Mouse (Mus musculus) neural tube, embryonic 14.5 days (tissue): ENCODE results near the gene Plk5. TPM values are rescaled to one million over a fixed set of nuclear protein-coding genes. Genes with fewer than 3 reads are reported as not detected.
A peak's percentile ranks its signal among the peaks of the same experiment; 100 is the strongest.

Source experiments
- ATAC-seq: fragments of 200-750 bp; cut with Nextera tagmentation; 2 replicates; pipeline ENCODE4 v1.8.0; 2017; ENCODE audit warnings: low read depth, mild to moderate bottlenecking, moderate TSS enrichment, moderate library complexity
- H3K27ac ChIP-seq: fragments of 300-500 bp; sonication (generic); 2 replicates; pipeline ENCODE4 v1.5.1; 2014; ENCODE audit warnings: low read depth, mild to moderate bottlenecking, control low read depth, low read length, moderate library complexity, mixed read lengths
- H3K27me3 ChIP-seq: fragments of 300-500 bp; sonication (generic); 2 replicates; pipeline ENCODE4 v1.6.1; 2014; ENCODE audit warnings: low read length; ENCODE audit not compliant: control insufficient read depth, insufficient read depth
- H3K36me3 ChIP-seq: fragments of 300-500 bp; sonication (generic); 2 replicates; pipeline ENCODE4 v1.6.1; 2014; ENCODE audit warnings: low read length, mixed read lengths; ENCODE audit not compliant: control insufficient read depth, insufficient read depth
- H3K4me1 ChIP-seq: fragments of 300-500 bp; sonication (generic); 2 replicates; pipeline ENCODE4 v1.6.1; 2014; ENCODE audit warnings: low read length; ENCODE audit not compliant: control insufficient read depth, insufficient read depth
- H3K4me2 ChIP-seq: fragments of 300-500 bp; sonication (generic); 2 replicates; pipeline ENCODE4 v1.6.1; 2014; ENCODE audit warnings: mild to moderate bottlenecking, low read depth, low read length, control low read depth
- H3K4me3 ChIP-seq: fragments of 300-500 bp; sonication (generic); 2 replicates; pipeline ENCODE4 v1.5.1; 2014; ENCODE audit warnings: low read depth, low read length, control low read depth, mixed read lengths
- H3K9ac ChIP-seq: fragments of 300-500 bp; sonication (generic); replicated peaks from 2 replicates; pipeline ENCODE4 v1.6.1; 2014; ENCODE audit warnings: low read depth, mild to moderate bottlenecking, control low read depth, low read length, mixed read lengths
- H3K9me3 ChIP-seq: fragments of 300-500 bp; sonication (generic); 2 replicates; pipeline ENCODE4 v1.6.1; 2016; ENCODE audit warnings: low read length; ENCODE audit not compliant: control insufficient read depth
- WGBS: fragments of 180-500 bp; shearing (Covaris S2); extraction: QIAGEN DNeasy Blood & Tissue Kit; methylation state at CpG from one replicate; pipeline ENCODE4 v1.1.7; 2014; 5-methylcytosine and 5-hydroxymethylcytosine counted together
- polyA plus RNA-seq: library from polyadenylated mRNA; unstranded; fragments of >200 nt; fragmentation: Nextera tagmentation; extraction: Ambion mirVana; gene quantifications from 2 replicates; pipeline ENCODE4 v1.2.1, GENCODE M21; 2014

The Plk5 gene
- polyA plus RNA-seq, 1 experiment from 2014 or later, result 3.4 TPM

DNA sequence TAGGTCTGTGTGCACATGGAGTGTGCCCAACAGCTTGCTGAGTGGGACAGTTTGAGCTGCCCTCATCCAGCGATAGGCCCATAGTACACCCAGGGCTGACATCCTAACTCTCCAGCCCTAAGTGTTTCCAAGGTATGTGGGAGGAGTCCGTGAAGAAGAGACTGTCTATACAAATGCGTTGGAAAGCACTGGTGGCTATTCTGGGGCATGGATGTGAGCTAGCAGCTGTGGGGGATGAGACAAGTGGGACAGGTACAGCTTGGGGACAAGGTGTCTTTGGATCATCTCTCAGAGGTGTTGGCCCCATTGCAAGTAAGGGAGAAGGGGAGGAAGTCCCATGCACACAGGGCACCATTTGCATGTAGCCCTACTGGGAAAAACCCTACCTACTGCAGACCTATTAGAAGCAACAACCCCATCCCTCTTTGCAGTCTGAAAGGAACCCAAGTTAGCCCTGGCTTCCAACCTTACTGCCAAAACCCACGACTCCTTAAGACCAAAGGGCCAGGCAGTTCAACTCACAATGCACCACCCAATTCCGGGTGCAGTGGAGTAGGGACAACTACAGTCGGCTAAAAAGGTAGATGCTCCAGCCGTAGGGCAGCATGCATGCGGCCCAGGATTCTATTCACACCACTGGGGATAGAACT, 41.4 kb downstream of the Plk5 start:
- Histone ChIP-seq H3K4me1 (peaks cover 20% of the 10 kb centered on the region), H3K4me3 (peak overlapping the region; percentile 67), H3K27ac (peak overlapping the region; percentile 98), H3K9me3 (no peaks in the 10 kb centered on the region), H3K36me3 (peaks cover 38% of the 10 kb centered on the region), H3K9ac (peak overlapping the region; percentile 91), H3K27me3 (no peaks in the 10 kb centered on the region), H3K4me2 (peak overlapping the region; percentile 87)
- WGBS, result 46% methylated on average over 8 of the region's 8 CpGs
- no peak for ATAC-seq

DNA sequence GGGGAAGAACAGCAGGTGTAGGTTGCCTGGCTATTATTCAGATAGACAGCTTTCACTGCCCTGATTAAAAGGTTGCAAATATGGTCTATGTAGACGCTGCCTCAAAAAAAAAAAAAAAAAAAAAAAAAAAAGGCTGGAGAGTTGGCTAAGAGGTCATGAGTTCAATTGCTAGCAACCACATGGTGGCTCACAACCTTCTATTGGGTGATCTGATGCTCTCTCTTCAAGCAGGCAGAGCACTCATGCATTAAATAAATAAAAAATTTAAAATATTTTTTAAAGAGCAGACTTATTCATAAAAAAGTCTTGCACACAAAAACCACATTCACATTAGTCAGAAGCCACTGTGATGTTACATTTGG, 41.9 kb downstream of the Plk5 start:
- Histone ChIP-seq H3K36me3 (peaks cover 37% of the 10 kb centered on the region), H3K4me2 (peak overlapping the region; percentile 87), H3K9ac (peak overlapping the region; percentile 91), H3K4me3 (peak overlapping the region; percentile 67), H3K27me3 (no peaks in the 10 kb centered on the region), H3K9me3 (no peaks in the 10 kb centered on the region), H3K27ac (peak overlapping the region; percentile 98), H3K4me1 (peaks cover 20% of the 10 kb centered on the region)
- 0% methylated on average over 1 of the region's 1 CpGs for WGBS
- ATAC-seq, result no peak

DNA sequence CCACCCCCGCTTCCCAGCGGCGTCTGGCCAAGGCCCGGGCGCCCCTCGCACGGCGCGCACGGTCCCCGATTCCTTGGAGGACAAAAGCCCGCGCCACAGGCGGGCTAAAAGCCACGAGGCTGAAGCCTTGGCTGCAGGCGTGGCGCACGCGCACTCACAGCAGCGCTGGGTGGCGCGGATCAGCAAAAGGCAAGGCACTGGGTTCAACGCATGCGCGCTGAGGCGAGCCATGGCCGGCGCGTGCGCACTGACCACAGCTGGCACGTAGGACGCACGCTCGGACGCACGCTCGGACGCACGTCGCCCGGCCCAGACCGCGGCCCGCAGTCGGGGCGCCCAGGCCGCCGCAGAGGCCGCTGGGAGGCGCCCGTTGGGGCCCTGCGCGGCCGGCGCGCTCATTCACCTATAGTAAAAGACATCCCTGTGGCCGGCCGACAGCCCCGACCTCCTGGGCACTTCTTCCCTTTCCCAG, 42.5 kb downstream of the Plk5 start:
- ATAC-seq, result peak; percentile 80
- H3K27me3 ChIP-seq, result no peaks in the 10 kb centered on the region
- H3K4me3 ChIP-seq, result peak overlapping the region; percentile 67
- peak overlapping the region; percentile 91 for H3K9ac ChIP-seq
- H3K9me3 ChIP-seq, result no peaks in the 10 kb centered on the region
- H3K36me3 ChIP-seq, result peaks cover 37% of the 10 kb centered on the region
- H3K27ac ChIP-seq, result peak overlapping the region; percentile 98
- peak overlapping the region; percentile 87 for H3K4me2 ChIP-seq
- WGBS, result under 1% methylated on average over 57 of the region's 59 CpGs
- peaks cover 20% of the 10 kb centered on the region for H3K4me1 ChIP-seq

DNA sequence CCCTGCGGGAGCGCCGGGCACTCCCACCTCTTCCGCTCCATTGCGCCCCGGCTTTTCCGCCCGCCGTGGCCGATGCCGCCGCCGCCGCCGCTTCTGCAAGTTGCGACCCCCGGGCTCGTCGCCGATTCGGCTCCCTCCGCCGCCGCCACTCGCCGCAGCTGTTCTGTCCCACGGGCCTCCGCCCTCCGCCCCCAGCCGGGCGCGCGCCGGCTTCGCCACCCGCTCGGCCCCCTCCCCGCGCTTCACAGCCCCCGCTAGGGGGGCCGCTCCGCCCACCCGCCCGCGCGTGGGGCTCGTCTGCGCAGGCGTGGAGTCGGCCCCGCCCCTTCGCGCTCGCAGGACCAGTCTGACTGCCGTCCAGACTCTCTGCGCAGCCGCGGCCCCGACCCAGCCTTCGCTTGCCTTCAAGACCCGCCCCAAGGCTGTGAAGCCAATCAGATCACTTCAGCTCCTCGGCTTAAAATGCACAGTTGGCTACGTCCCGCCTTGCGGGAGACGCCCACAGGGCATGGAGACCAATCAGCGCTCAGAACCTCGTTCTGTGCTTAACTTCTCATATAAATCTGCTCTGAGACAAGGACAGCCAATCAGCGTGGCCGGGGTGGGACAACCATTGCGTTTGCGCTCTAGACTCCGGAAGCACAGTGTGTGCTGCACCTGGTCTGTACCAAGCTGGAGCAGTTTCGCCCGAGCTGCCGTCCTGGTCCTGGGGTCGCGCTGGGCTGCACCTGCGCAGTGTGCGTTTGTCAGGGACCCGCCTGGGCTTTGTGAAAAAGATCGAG, 43.1 kb downstream of the Plk5 start, which contains the start of gene Mbd3:
Gene Mbd3 (minus strand): TSS at position 360 of the 782 bp plus-strand sequence.
- Histone ChIP-seq H3K36me3 (peaks cover 31% of the 10 kb centered on the region), H3K9me3 (no peaks in the 10 kb centered on the region), H3K4me2 (peak within 1 kb of the TSS; percentile 87), H3K9ac (peak within 1 kb of the TSS; percentile 91), H3K27me3 (no peaks in the 10 kb centered on the region), H3K4me3 (peak within 1 kb of the TSS; percentile 67), H3K27ac (peak within 1 kb of the TSS; percentile 98), H3K4me1 (peaks cover 20% of the 10 kb centered on the region)
- WGBS, result under 1% methylated on average over 64 of the region's 82 CpGs
- ATAC-seq, result peak; percentile 96

DNA sequence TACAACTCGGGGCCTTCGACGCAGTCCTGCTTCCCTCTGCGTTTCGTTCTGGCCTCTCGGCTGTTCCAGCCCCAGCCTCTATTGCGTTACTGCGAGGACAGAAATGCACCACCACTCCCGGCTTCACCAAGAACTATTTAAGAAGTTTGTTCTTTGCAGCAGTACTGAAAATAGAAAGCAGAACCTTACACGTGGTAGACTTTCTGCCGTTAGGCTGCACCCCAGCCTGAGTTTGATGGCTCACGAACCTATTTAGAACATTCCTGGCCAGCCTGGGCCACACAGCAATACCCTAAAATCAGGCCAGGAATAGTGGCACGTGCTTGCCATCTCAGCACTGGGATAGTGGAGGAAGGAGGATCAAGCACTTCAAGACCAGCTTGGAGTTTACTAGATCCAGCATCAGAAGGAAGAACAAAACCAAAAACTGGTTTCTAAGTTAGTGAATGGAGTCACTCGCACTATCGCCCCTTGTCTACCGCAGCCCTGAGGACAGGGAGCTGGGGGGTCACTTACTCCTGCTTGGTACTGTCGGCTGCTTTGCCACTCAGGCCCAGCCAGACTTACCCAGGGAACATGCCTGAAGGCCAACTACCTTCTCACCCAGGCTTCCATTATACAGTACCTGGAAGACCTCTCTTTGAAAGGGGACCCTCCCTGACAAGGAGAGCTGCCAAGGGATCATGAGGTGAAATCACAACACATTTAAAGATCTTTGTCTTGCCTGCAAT, 43.9 kb downstream of the Plk5 start:
- Histone ChIP-seq H3K4me1 (peaks cover 20% of the 10 kb centered on the region), H3K27me3 (no peaks in the 10 kb centered on the region), H3K4me2 (peak overlapping the region; percentile 74), H3K9ac (peak overlapping the region; percentile 60), H3K36me3 (peaks cover 26% of the 10 kb centered on the region), H3K9me3 (no peaks in the 10 kb centered on the region), H3K27ac (peak overlapping the region; percentile 82), H3K4me3 (peak overlapping the region; percentile 67)
- 16% methylated on average over 17 of the region's 17 CpGs for WGBS
- no peak for ATAC-seq

DNA sequence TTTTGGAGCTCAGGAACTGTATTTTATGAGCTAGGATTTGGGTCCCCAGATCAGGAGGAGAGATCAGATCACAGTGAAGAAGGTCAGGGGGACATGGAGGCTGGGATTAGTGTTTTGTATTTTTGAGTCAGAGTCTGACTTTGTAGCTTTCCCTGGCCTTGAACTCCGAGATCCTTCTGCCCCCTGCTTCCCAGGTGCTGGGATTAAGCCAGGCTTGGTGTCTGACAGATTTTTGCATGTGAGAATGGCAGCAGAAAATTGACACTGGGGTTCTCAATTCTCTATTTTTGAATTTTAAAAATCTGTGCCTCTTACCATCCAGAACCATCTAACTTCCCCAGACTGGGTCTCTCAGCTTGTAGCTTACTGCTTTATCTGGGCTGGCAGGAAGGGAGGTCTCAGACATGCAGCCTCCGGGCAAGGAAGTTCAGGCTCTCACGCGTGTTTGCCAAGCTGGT, 44.5 kb downstream of the Plk5 start:
- Histone ChIP-seq H3K4me3 (no peak overlapping the region), H3K27ac (peak overlapping the region; percentile 82; the same call in 1 of the 2 replicates), H3K4me2 (peak overlapping the region; percentile 74; the same call in 1 of the 2 replicates), H3K36me3 (peaks cover 22% of the 10 kb centered on the region), H3K9ac (no peak overlapping the region), H3K9me3 (no peaks in the 10 kb centered on the region), H3K27me3 (no peaks in the 10 kb centered on the region), H3K4me1 (peaks cover 25% of the 10 kb centered on the region)
- no peak for ATAC-seq
- WGBS, result 89% methylated on average over 4 of the region's 4 CpGs

DNA sequence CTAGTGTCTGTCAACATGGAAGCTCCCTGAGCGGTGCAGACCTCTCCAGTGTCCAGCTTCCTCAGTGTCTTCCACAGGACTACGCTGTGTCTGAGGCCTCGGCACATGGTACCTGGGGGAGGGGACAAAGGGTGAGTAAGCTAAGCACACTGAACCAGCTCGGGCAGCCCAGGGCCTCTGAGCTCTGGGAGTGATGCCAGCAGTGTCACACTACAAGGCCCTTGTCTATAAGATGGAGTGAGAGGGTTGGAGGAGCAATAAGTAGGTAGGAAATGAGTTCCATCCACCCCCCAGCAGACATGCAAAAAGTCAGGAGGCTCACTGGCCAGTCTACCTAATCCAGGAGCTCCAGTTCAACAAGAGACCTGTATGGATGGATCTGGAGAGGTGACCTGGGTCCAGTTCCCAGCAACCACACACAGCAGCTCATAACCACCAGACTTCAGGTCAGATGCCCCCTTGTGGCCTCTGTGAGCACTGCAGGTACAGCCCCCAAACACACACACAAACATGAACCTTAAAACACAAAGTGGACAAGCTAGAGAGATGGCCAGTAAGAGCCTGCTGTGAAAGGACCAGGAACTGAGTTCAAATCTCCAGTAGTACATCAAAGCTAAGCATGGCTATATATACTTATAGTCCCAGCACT, 46.9 kb downstream of the Plk5 start:
- Histone ChIP-seq H3K36me3 (peaks cover 22% of the 10 kb centered on the region), H3K27me3 (no peaks in the 10 kb centered on the region; the same call in 1 of the 2 replicates), H3K4me3 (no peak overlapping the region), H3K4me1 (peaks cover 23% of the 10 kb centered on the region), H3K9ac (no peak overlapping the region), H3K4me2 (no peak overlapping the region), H3K9me3 (no peaks in the 10 kb centered on the region), H3K27ac (no peak overlapping the region)
- WGBS, result 96% methylated on average over 4 of the region's 4 CpGs
- ATAC-seq, result no peak

DNA sequence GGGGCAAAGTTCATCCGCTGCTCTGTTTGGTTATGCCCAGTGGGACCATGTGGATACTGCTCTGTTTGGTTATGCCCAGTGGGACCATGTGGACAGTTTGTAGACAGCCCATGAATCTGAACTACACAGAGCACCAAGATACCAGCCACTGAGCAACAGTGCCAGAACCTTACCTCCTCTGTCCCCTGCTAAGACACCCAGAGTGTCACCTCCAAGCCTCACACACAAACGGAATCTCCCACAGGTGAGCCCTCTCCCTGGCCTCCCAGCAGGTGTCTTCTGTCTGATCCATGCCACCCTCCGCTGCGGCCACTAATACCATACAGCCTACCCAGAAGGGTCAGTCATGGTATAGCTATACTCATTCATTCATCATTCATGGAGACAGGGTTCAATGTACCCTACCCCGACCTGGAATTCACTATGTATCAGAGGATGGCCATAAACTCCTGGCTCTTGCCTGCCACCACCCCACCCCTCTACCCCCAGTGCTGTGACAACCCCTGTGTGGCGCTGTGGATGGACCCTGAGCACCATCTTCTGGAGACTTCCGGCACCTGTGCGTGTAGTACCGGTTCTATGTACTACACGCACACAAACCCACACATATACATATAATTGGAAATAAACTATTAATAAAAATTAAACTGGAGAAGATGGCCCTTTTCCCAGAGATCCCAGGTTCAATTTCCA, 49.4 kb downstream of the Plk5 start:
- H3K27me3 ChIP-seq, result no peaks in the 10 kb centered on the region; the same call in 1 of the 2 replicates
- H3K4me3 ChIP-seq, result peak overlapping the region; percentile 77
- peak overlapping the region; percentile 82 for H3K9ac ChIP-seq
- ATAC-seq, result no peak
- H3K4me1 ChIP-seq, result peaks cover 16% of the 10 kb centered on the region
- H3K36me3 ChIP-seq, result peaks cover 32% of the 10 kb centered on the region
- WGBS, result 63% methylated on average over 10 of the region's 10 CpGs
- H3K27ac ChIP-seq, result no peak overlapping the region
- H3K9me3 ChIP-seq, result no peaks in the 10 kb centered on the region
- peak overlapping the region; percentile 55 for H3K4me2 ChIP-seq
